Mouse (Mus musculus) CH12.LX (cell line): ENCODE results near the gene Dido1. TPM values are rescaled to one million over a fixed set of nuclear protein-coding genes. Genes with fewer than 3 reads are reported as not detected.

ENCODE experiments used
- DNase-seq: peaks from one replicate; pipeline ENCODE4 v3.0.0-alpha.2; 2013; ENCODE audit errors: extremely low read depth
- H3K27ac ChIP-seq: 2 replicates; pipeline ENCODE4 v1.5.1; 2012; ENCODE audit warnings: low read depth, mild to moderate bottlenecking, control low read depth, moderate library complexity; ENCODE audit not compliant: insufficient read depth
- H3K27me3 ChIP-seq: replicated peaks from 2 replicates; pipeline ENCODE3; 2012; ENCODE audit warnings: inconsistent platforms
- H3K36me3 ChIP-seq, 2 experiments: replicated peaks in 1 of 2; 2 replicates each; pipeline versions ENCODE3 to v1.6.1; 2012; ENCODE audit warnings: inconsistent platforms in 1 of 2, low read length in 1 of 2, mild to moderate bottlenecking in 1 of 2, mixed read lengths in 1 of 2, moderate library complexity in 1 of 2; ENCODE audit not compliant: control insufficient read depth in 1 of 2, insufficient read depth in 1 of 2
- H3K4me1 ChIP-seq, 2 experiments: 2 replicates each; pipeline ENCODE4 v1.6.1; 2012; ENCODE audit warnings: inconsistent platforms in 1 of 2, moderate library complexity in 1 of 2; ENCODE audit not compliant: insufficient read depth in 2 of 2, control insufficient read depth in 1 of 2
- H3K4me2 ChIP-seq: 2 replicates; pipeline ENCODE4 v1.6.1; 2012; ENCODE audit warnings: low read depth, mild to moderate bottlenecking, control low read depth; ENCODE audit not compliant: poor library complexity, insufficient read depth, severe bottlenecking
- H3K4me3 ChIP-seq, 3 experiments: fragments of 150-350 bp in 1 of 3; sonication (generic) in 1 of 3; replicated peaks in 1 of 3; 2 replicates each; pipeline versions ENCODE3 to v1.5.1; 2011 to 2012; ENCODE audit warnings: low read depth in 2 of 3, low read length in 2 of 3, mild to moderate bottlenecking in 2 of 3, moderate library complexity in 2 of 3, control low read depth in 1 of 3, improper control_type of control experiment in 1 of 3, inconsistent platforms in 1 of 3, mixed read lengths in 1 of 3; ENCODE audit not compliant: poor library complexity in 1 of 3
- H3K79me2 ChIP-seq: replicated peaks from 2 replicates; pipeline ENCODE4 v1.6.1; 2012; ENCODE audit warnings: mild to moderate bottlenecking, moderate library complexity; ENCODE audit not compliant: control insufficient read depth, poor library complexity, insufficient read depth, severe bottlenecking; ENCODE audit errors: extremely low read depth
- H3K9ac ChIP-seq: 2 replicates; pipeline ENCODE4 v1.6.1; 2012; ENCODE audit warnings: low read depth, mild to moderate bottlenecking, control low read depth, moderate library complexity; ENCODE audit not compliant: insufficient read depth
- H3K9me3 ChIP-seq: replicated peaks from 2 replicates; pipeline ENCODE3; 2012; ENCODE audit warnings: low read length, inconsistent platforms, mixed read lengths
- GABPA ChIP-seq: IDR thresholded peaks from 2 replicates; pipeline ENCODE4 v1.6.1; 2012; ENCODE audit warnings: low read depth, low read length, improper control_type of control experiment, inconsistent platforms; ENCODE audit not compliant: insufficient replicate concordance
- HCFC1 ChIP-seq: IDR thresholded peaks from 2 replicates; pipeline ENCODE4 v1.6.1; 2012; ENCODE audit warnings: low read depth, mild to moderate bottlenecking, inconsistent platforms, low read length, improper control_type of control experiment
- IRF4 ChIP-seq: IDR thresholded peaks from 2 replicates; pipeline ENCODE4 v1.6.1; 2014; ENCODE audit warnings: low read depth, mild to moderate bottlenecking, inconsistent platforms, low read length, improper control_type of control experiment
- JUN ChIP-seq: IDR thresholded peaks from 2 replicates; pipeline ENCODE4 v1.6.1; 2011; ENCODE audit warnings: low read depth, mild to moderate bottlenecking, low read length, improper control_type of control experiment, moderate library complexity; ENCODE audit not compliant: insufficient read depth
- MAFK ChIP-seq: IDR thresholded peaks from 2 replicates; pipeline ENCODE4 v1.6.1; 2011; ENCODE audit warnings: low read length, improper control_type of control experiment; ENCODE audit not compliant: insufficient replicate concordance
- MAX ChIP-seq: IDR thresholded peaks from 2 replicates; pipeline ENCODE4 v1.6.1; 2011; ENCODE audit warnings: low read length, improper control_type of control experiment
- MEF2A ChIP-seq: IDR thresholded peaks from 2 replicates; pipeline ENCODE4 v1.6.1; 2014; ENCODE audit warnings: low read depth, mild to moderate bottlenecking, inconsistent platforms, low read length, improper control_type of control experiment, borderline replicate concordance
- MXI1 ChIP-seq: IDR thresholded peaks from 2 replicates; pipeline ENCODE4 v1.6.1; 2011; ENCODE audit warnings: mild to moderate bottlenecking, low read depth, low read length, improper control_type of control experiment
- POLR2A ChIP-seq: IDR thresholded peaks from 2 replicates; pipeline ENCODE4 v1.6.1; 2011; ENCODE audit warnings: low read depth, mild to moderate bottlenecking, improper control_type of control experiment, low read length
- POLR2AphosphoS2 ChIP-seq: IDR thresholded peaks from 2 replicates; pipeline ENCODE4 v1.6.1; 2011; ENCODE audit warnings: low read depth, low read length, improper control_type of control experiment
- RAD21 ChIP-seq: IDR thresholded peaks from 2 replicates; pipeline ENCODE4 v1.6.1; 2011; ENCODE audit warnings: low read depth, mild to moderate bottlenecking, low read length, improper control_type of control experiment, moderate library complexity
- USF2 ChIP-seq: conservative IDR thresholded peaks from 2 replicates; pipeline ENCODE4 v1.6.1; 2011; ENCODE audit warnings: low read depth, low read length, improper control_type of control experiment
- ZKSCAN1 ChIP-seq: IDR thresholded peaks from 2 replicates; pipeline ENCODE4 v1.6.1; 2012; ENCODE audit warnings: low read depth, inconsistent platforms, low read length, improper control_type of control experiment, borderline replicate concordance
- ZNF384 ChIP-seq: IDR thresholded peaks from 2 replicates; pipeline ENCODE4 v1.6.1; 2012; ENCODE audit warnings: low read depth, low read length, improper control_type of control experiment, inconsistent platforms
- dilution Hi-C: fragments of 300-500 bp; cut with MboI; formaldehyde crosslinking; loops from 2 replicates; pipeline ENCODE4 v1.14.3; 2020; ENCODE audit warnings: low sequenced_read_pairs; ENCODE audit not compliant: extremely low pct_unique_long_range_greater_than_20kb, extremely low pct_ligation_motif_present
- in situ Hi-C: fragments of 300-500 bp; cut with MboI; formaldehyde crosslinking; loops from 3 replicates; pipeline ENCODE4 v1.14.3; 2019; ENCODE audit warnings: low sequenced_read_pairs, low pct_ligation_motif_present, low pct_unique_long_range_greater_than_20kb, mixed read lengths
- polyA plus RNA-seq: library from polyadenylated mRNA; unstranded; fragments of >175 nt; gene quantifications from 2 replicates; pipeline ENCODE4 v1.2.1, GENCODE M21; 2012; ENCODE audit warnings: low read depth; ENCODE audit not compliant: insufficient read length
- total RNA-seq, 2 experiments: library from RNA; depleted of rRNA; stranded (reverse); fragments of 300-350 nt in 1 of 2; fragments of >200 nt in 1 of 2; gene quantifications; 2 replicates each; pipeline ENCODE4 v1.2.3; 2012 to 2014

Gene Dido1
- total and polyA plus RNA-seq, 3 experiments: 16.4 to 25.0 (median 24.9) TPM

DNA sequence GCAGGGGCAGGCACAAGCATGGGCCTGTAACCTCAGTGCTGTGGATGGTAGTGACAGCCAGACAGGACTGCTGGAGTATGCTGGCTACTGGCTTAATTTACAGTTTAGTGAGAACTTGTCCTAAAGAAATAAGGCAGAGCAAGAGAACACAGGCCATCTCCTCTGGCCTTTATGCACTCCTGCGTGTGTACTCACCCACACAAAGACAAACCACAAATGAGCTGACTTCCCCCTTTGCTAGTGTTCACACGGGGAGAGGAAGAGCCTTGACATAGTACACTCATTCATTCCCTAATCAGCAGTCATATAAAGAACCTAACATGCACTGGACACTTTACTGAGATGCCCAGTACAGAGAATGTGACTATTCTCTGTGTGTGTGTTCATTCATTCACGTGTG, 4.7 kb downstream of the Dido1 start:
- dilution Hi-C loops: no loop called here
- Histone ChIP-seq H3K4me2 (no peak overlapping the region), H3K4me3 (no peak overlapping the region), H3K27me3 (no peaks in the 10 kb centered on the region), H3K79me2 (peaks cover 86% of the 10 kb centered on the region), H3K9me3 (no peaks in the 10 kb centered on the region), H3K27ac (peak overlapping the region; percentile 50), H3K9ac (no peak overlapping the region), H3K36me3 (peaks cover 0 to 22% of the 10 kb centered on the region in 2 experiments), H3K4me1 (peaks cover 12 to 59% of the 10 kb centered on the region in 2 experiments)
- TF ChIP-seq RAD21 (no peak), USF2 (no peak), JUN (no peak), ZNF384 (no peak), POLR2AphosphoS2 (no peak), ZKSCAN1 (no peak)
- in situ Hi-C loops: loop anchor here (25.0 kb wide), 1 partner anchor 657 kb away; the partner anchor contains the start of genes Arfrp1 and Zgpat
- DNase-seq: no peak

DNA sequence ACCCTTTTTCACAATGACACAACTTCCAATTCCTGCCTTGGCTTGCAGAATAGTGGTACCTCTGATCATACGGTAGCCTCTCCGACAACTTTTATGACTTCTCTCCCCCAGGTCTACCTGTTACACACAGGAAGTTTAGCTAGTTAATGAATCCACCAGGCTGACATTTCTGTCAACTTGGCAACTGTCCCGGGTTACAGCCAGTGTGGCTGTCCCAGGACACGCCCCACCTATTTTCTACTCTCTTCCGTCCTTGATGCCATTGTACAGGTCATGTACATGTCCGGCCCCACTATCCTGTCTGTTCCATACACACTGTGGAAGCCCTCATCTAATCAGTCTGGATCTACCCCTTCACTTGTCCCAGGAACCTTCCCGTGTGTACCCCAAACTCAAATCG, 5.2 kb downstream of the Dido1 start:
- no peak for DNase-seq
- Histone ChIP-seq H3K4me2 (no peak overlapping the region), H3K4me3 (no peak overlapping the region)

DNA sequence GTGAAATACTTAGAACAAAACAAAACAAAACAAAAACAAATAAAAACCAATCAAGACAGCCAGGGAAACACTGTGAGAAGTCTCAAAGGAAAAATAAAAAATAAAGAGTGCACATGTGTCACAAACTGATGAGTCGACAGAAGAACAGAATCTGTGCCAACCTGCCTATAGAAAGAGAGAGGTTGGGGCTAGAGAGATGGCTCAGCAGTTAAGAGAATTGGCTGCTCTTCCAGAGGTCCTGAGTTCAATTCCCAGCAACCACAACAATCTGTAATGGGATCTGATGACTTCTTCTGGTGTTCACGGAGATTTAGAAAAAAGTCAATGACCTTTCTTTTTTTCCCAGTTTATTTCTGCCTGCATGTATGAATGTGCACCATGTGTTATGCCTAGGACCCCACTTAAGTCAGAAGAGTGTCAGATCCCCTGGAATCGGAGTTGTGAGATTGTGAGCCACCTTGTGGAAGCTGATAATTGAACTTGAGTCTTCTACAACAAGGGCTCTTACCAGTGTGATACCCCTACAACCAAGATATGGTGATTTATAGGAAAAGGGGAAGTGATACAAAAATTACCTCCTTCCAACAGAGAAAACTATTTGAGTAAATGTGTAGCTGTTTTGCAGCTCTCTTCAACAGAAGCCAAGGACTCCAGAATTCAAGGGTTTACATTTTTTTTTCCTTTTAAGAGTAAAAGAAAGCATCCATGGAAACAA, 6.0 kb downstream of the Dido1 start:
- in situ Hi-C loops: loop anchor here (25.0 kb wide), 1 partner anchor 658 kb away; the partner anchor contains the start of genes Arfrp1 and Zgpat

More for the DNA sequence above, 5.2 kb downstream of the Dido1 start:
- Histone ChIP-seq H3K27ac (peak overlapping the region; percentile 50), H3K4me1 (peaks cover 12 to 64% of the 10 kb centered on the region in 2 experiments), H3K9me3 (no peaks in the 10 kb centered on the region), H3K9ac (no peak overlapping the region), H3K27me3 (no peaks in the 10 kb centered on the region), H3K36me3 (peaks cover 0 to 22% of the 10 kb centered on the region in 2 experiments), H3K79me2 (peaks cover 91% of the 10 kb centered on the region)
- dilution Hi-C loops (no loop called here), in situ Hi-C loops (loop anchor here (25.0 kb wide), 1 partner anchor 658 kb away; the partner anchor contains the start of genes Arfrp1 and Zgpat)
- TF ChIP-seq HCFC1: no peak
- no peak for TF ChIP-seq MAFK
- no peak for TF ChIP-seq GABPA
- TF ChIP-seq RAD21: no peak
- no peak for TF ChIP-seq IRF4
- no peak for TF ChIP-seq MAX
- TF ChIP-seq ZNF384: no peak
- TF ChIP-seq USF2: no peak
- no peak for TF ChIP-seq POLR2A
- TF ChIP-seq MEF2A: no peak

More for the DNA sequence above, 6.0 kb downstream of the Dido1 start:
- no peak overlapping the region for H3K27ac ChIP-seq
- TF ChIP-seq IRF4: 0 out of 2 replicates have a peak, but pooled peaks have one; percentile 22
- TF ChIP-seq MXI1: no peak
- TF ChIP-seq, all 38 proteins: peak for 1
- Histone ChIP-seq H3K36me3 (peaks cover 0 to 22% of the 10 kb centered on the region in 2 experiments), H3K4me3 (no peak overlapping the region), H3K27me3 (no peaks in the 10 kb centered on the region), H3K4me1 (peaks cover 14 to 71% of the 10 kb centered on the region in 2 experiments), H3K9me3 (no peaks in the 10 kb centered on the region), H3K9ac (no peak overlapping the region), H3K4me2 (no peak overlapping the region), H3K79me2 (peaks cover 91% of the 10 kb centered on the region)
- dilution Hi-C loops: no loop called here
- no peak for DNase-seq
